Mouse (Mus musculus): ENCODE data around the gene Zfp706.

The Zfp706 gene

DNA sequence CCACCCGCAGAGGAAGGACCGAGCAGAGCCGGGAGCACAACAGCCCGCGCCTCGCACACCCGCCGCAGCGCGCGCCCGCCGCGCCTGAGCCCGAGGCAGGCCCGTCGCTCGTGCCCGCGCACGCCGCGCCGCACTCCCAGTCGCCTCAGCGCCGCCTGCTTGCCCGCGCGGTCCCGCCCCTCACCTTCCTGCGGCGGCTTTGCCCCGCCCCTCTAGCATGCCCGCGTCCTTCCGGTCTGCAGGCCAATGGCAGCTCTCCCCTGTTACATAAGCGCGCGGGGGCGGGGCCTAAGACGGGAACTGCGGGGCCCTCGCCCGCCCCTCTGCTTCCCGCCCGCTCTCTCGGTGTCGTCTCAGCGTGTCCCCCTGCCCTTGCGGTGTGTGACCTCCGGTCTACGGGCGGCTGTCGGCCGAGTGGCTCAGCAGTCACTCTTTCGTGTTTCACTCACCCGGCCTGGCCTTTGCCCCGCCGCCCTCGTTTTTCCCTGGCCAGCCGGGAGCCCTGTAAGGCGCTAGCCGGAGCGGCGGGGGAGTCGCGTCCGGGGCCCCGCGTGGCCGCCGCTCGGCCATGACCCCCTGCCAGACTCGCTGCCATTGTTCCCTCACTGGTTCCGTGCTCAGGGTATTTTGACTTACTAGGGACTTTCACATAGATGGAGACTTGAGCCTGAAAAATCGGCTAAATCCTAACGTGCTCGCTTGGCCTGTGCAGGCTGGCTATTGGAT, at the start of gene Zfp706:
TSS of gene Zfp706 (minus strand) at position 541 of the 726 bp plus-strand sequence.
- in situ Hi-C loops (cut with MboI, MseI) = no loop called here

DNA sequence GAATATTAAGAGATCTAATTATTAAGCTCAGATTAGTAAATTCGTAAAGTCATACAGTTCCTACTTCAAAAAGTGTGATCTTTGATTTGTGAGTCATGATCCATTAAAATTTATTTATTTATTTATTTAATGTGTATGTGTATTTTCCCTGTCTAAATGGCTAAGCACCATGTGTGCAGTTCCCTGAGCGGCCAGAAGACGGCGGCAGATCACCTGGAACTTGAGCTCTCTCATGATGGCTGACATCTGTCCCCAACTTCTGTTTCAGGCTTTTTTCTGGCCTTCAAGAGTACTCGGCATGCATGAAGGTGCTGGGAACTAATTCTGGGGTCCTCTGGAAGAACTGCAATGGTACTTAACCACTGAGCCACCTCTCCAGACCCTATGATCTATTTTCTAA, 47.0 kb upstream of the Zfp706 start:
- in situ Hi-C loops (cut with MboI, MseI) = no loop called here

DNA sequence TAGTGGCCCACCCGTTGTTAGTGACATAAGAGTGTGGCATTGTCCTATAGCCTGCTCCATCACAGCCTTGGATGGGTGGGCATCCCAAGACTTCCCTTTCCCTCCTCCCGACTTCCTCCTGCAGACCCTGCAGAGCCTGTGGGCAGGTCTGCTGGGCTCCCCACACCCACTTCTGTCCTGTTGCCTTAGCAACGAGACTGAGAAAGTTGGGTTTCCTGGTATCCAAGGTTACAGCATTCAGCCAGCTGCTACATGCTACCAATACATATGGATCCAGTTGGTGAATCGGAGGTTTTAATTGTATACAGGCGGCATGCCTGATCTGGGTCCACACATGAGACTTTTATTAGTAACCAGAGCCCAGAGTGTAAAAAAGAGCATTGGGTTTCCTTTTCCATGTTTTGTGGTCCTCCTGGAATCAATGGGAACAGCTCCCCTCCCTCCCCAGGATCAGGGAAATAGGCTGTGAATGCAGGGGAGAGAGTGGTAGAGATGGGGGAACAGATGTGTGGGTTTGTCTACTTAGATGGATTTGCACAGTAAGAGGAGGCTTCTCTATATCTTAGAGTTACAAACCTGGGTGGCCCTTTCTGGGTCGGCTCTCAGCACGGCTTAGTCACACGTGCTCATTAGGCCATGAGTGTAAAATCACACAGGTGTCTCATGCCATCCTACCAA, 45.7 kb upstream of the Zfp706 start:
- in situ Hi-C loops (cut with MboI, MseI) = no loop called here

- in situ Hi-C loops (cut with MboI, MseI) = loop anchor here (25.0 kb wide), 1 partner anchor 1235 kb away; no protein-coding TSS in a partner anchor
Measured at GRCm38 (mm10) chr15:37047403-37047802, 39.8 kb upstream of the Zfp706 start.

DNA sequence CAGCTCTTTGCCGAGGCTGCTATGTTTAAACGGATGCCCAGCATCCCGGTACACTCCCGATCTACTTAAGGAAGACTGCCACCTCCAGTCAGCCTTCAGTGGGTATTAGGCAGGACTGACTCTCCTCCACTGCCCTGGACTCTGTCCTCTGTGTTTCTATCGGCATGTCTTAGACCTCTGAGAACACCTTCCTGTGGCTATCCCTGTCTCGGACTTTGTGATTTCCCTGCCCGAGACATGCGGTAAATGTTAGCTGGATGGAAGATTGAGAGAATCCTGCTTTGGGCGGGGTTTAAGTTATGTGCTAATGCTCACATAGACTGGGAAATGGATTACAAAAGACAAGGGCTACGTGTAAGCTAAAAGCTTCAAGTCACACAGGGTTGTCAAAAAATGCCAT, 39.0 kb upstream of the Zfp706 start:
- in situ Hi-C loops (cut with MboI, MseI) = loop anchor here (25.0 kb wide), 1 partner anchor 1234 kb away; no protein-coding TSS in a partner anchor

DNA sequence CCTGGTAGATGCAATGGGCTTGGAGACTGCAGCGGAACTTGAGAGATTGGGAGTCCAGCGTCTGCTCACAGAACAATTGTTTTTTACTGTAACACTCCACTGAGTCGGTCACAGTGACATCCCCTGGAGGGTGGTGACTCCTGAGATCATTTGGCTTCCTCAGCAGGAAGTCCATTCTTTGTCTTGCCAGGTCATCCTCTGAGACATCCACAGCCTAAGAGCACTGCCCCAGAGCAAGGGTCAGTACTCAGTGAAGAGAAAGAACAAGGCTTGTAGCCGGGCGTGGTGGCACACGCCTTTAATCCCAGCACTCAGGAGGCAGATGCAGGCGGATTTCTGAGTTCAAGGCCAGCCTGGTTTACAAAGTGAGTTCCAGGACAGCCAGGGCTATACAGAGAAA, 38.6 kb upstream of the Zfp706 start:
- in situ Hi-C loops (cut with MboI, MseI) = loop anchor here (25.0 kb wide), 1 partner anchor 1234 kb away; no protein-coding TSS in a partner anchor

DNA sequence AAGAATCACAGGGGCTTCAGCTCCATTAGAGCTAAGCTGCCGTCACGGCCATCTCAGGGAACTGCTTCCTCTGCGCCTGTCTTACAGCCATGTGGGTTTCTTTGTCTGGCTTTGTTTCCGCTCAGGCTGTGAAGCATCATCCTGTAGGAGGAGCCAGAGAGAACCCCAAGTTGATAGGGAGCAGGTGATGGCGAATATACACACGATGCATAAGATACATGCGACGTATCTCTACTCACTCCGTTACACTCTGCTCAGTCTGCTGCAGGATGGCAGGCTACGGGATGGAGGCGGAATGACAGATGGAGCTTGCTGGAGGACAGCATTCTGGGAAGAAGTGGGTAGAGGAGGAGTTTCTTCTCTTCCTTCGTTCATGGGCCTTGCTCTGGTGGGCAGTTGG, 37.9 kb upstream of the Zfp706 start:
- in situ Hi-C loops (cut with MboI, MseI) = loop anchor here (25.0 kb wide), 1 partner anchor 1233 kb away; no protein-coding TSS in a partner anchor

DNA sequence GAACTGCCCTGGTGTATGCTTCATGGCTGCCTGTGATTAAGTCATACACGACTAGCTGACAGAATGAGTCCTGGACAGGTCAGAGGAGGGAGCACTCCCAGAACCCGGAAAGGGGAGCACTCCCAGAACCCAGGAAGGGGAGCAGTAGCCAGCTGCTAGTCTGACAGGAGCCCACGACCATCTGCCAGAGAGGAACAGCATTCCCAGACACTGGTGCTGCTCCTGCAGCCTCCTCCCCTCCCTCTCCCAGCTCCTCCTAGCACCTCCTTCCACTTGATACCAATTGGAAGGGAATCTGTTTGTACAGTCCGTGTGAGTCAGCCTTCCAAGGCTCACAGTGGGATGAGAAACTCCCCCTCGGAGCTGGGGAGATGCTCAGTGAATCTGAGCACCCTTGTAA, 35.0 kb upstream of the Zfp706 start:
- in situ Hi-C loops (cut with MboI, MseI) = loop anchor here (25.0 kb wide), 1 partner anchor 1230 kb away; no protein-coding TSS in a partner anchor

DNA sequence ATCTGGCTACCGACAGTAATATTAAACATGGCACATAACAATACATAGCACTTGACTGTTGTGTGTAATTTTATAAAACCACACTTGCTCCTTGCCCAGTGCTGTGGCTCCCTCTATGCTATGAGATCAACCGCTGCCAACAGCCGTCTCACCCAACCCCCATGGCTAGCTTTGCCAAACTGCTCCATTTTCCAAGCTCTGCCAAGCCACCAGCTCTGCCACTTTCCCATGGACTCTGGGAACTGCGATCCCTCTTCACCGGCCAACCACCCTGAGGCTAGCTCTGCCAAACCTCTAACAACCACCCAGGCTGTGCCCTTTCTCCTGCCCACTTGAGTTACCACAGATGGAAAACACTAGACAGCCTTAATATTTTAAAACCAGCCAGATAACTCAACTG, 33.6 kb upstream of the Zfp706 start:
- in situ Hi-C loops (cut with MboI, MseI) = loop anchor here (25.0 kb wide), 1 partner anchor 1229 kb away; no protein-coding TSS in a partner anchor

DNA sequence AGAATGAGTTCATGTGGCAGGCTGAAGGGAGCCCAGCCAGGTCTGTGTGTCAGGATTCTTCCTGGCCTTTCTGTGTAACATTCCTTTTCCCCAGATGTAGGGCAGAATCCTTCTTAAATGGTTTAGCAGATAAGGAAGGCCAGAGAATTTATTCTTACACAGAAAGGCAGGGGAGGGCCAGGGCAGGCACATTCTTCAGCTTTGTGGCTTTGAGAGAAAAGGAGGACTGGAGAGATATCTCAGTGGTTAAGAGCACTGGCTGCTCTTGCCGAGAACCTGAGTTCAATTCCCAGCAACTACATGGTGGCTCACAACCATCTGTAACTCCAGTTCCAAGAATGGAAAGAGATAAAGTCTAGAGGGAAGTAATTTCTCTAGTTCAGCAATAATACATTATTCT, 31.1 kb upstream of the Zfp706 start:
- in situ Hi-C loops (cut with MboI, MseI) = loop anchor here (25.0 kb wide), 1 partner anchor 1226 kb away; no protein-coding TSS in a partner anchor

DNA sequence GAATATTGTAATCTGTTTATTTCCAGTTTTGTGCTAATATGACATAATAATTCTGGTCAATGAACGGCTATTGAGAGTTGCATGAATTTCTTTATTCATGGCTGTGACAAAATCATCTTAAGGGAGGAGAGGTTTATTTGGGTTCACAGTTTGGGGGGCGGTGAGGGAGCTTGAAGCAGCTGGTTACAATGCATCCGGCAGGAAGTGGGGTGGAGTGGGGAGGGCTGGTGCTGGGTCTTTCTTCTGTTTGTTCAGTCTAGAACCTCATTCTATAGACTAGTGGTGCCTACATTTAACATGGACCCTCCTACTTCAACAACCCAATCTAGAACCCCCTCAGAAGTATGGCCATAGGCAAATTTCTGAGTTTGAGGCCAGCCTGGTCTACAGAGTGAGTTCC, 30.1 kb upstream of the Zfp706 start:
- in situ Hi-C loops (cut with MboI, MseI) = loop anchor here (25.0 kb wide), 1 partner anchor 1225 kb away; no protein-coding TSS in a partner anchor

DNA sequence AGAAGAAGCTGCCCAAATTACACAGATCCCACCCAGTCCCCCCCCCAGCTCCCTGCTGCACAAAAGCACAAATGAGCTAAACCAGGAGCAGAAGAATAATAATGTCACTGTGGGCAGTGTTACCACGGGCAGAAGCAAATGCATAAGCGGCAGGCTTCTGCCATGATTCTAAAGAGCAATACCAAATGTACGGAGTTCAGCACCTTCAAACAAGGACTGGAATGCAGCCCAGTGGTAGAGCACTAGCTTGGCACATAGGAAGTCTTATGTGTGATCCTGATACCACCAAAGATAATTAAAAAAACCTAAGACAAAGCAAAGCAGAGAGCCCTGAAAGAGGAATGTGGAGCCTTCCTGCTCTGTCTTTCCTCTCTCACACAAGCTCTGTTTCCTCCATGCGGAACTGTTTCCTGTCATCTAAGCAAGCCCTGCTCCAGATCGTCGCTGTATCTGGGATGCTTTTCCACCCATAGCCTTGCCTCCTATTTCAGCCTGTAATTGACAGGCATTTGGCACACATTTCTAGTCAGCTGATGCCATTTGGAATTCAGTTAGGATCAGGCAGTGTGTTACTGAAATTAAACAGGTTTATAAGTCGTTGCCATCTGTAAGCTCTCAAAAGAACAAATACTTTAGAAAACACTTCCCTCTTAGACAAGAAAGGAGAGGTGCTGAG, 29.0 kb upstream of the Zfp706 start:
- in situ Hi-C loops (cut with MboI, MseI) = loop anchor here (25.0 kb wide), 1 partner anchor 1224 kb away; no protein-coding TSS in a partner anchor

GRCm38 (mm10) chr15:37034155-37034554, 26.6 kb upstream of the Zfp706 start:
- in situ Hi-C loops (cut with MboI, MseI) = loop anchor here (25.0 kb wide), 1 partner anchor 1222 kb away; no protein-coding TSS in a partner anchor

- in situ Hi-C loops (cut with MboI, MseI) = loop anchor here (25.0 kb wide), 1 partner anchor 1221 kb away; no protein-coding TSS in a partner anchor
Measured at GRCm38 (mm10) chr15:37033431-37033830, 25.9 kb upstream of the Zfp706 start.

DNA sequence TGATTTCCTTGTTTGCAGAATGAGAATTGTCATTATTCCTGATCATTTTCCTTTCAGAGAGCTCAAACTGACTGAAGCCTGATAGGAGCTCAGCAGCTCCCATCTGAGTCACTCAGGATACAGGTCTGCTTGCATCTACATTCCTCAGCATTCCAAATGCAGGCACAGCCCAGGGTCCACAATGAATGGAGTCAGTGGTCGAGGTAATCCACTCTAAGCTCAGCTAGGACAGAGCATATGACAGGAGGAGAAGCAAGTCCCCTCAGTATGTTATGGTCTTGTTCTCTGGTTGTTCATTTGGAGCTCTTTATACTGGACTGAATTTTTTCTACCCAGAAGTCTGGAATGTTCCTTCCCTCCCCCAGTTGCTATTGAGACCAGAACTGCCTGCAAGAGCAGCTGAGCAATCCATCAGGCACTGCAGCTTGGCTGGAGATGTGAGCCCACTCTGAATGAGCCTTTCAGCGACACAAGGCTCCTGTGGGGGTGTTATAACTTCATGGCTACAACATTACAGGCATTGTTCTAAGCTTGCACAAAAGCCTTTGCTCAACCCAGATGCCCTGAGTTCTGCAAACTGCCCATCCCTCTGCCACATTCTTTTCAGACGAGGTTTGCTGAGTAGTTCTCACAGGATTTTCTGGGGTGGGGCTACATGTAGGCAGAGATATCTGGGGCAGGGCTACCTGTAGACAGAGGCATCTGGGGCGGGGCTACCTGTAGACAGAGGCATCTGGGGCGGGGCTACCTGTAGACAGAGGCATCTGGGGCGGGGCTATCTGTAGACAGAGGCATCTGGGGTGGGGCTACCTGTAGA, 24.0 kb upstream of the Zfp706 start:
- in situ Hi-C loops (cut with MboI, MseI) = loop anchor here (25.0 kb wide), 1 partner anchor 1219 kb away; no protein-coding TSS in a partner anchor

- in situ Hi-C loops (cut with MboI, MseI) = loop anchor here (25.0 kb wide), 1 partner anchor 1219 kb away; no protein-coding TSS in a partner anchor
Measured at GRCm38 (mm10) chr15:37030929-37031328, 23.4 kb upstream of the Zfp706 start.

DNA sequence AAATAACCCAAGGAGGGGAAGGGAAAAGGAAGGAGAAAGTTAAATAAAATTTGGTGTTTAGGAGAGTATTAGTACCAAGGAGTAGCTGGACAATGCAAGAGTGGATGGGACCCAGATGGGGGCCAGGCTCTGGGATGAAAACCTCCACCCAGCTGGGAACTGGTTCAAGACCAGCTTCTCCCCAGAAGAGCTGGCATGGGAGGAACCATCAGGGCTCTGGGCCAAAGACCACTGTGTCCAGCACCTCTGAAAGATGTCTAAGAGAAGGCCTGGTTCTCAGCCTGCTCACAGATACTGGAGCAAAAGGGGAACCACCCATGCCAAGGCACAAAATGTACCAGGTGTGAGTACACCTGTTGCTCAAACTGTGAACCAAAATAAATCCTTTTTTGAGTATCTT, 20.4 kb upstream of the Zfp706 start:
- in situ Hi-C loops (cut with MboI, MseI) = loop anchor here (25.0 kb wide), 1 partner anchor 1216 kb away; no protein-coding TSS in a partner anchor

DNA sequence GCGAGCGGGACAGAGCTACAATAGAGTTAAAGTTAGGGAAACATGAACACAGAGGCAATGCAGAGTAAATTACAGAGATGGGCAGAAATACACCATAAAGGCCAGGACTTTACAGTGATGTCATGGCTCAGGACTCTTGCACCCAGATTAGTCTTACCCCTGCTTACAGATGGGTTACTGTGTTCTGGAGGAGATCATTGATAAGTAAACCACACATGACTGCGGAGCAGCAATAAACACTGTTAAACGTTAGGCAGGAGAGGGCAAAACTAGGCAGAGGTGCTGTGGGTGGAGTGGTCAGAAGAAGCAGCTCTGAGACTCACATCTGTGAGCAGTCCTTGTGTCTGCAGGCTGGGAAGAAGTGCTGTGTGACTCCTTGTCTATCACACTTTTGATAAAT, 18.9 kb upstream of the Zfp706 start:
- in situ Hi-C loops (cut with MboI, MseI) = loop anchor here (25.0 kb wide), 1 partner anchor 1214 kb away; no protein-coding TSS in a partner anchor

DNA sequence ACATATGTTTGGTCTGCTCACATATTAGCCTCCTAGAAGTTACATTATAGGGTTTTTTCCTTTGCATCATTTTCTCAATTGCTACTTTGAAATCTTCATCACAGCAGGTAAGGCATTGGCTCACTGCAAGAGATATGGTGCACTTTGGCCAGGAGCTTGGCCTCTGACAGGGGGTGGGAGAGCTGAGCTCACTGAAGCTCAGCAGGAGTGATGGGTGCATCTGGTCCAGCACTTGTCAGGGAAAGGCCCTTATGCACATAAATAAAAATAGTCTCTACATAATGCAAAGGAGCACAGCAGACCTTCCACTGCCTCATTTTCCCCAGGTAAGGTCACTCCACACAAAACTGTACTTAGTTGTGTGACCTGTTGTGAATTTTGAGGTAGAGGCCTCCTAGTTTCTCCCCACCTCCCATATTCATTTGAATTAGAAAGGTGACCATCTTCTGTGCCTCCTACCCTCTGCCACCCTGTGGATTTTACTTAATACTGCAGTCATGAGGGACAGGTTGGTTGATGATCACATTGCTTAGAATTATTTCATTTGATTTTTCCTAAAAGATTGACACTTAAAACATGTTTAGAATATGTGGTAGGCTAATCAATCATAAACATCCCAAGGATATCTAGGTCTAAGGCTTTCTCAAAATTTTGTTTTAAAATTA, 13.1 kb upstream of the Zfp706 start:
- in situ Hi-C loops (cut with MboI, MseI) = no loop called here

DNA sequence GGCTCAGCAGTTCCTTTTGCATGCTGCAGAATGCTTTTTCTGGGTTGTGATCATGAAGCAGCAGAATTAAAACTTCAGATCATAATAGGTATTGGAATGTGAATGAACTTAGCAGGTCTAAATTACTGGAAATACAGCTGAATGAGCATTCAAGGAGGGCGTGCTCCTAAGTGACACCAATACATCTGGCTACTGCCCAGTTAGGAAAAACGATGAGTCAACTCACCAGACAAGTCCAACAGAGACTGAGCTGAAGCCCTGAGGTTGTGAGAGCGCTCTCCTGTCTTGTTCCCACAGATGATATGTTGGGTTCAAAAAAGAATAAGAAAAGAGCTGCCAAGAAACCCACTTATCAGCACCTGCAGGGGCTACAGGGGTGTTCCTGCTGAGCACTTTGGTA, 11.9 kb upstream of the Zfp706 start:
- in situ Hi-C loops (cut with MboI, MseI) = no loop called here
